Mouse (Mus musculus): ENCODE data around the gene Gm42417.

DNA sequence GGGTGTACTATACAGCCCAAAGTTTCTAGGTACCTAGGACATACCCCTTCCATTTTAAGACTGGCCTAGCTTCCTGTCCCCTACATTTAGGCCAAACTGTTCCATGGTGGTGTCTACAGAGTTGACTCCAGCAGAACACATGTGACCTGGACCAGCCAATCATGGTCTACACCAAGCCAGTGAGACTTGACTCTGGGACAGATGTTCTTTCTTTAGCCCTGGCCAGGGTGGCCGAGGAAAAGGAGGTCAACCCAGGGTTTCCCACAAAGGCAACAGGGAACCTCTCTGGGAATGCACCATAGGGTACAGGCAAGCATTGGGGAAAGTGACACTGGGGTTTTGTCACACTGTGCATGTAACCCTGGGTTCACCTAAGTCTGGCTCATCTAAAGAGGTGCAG is 33.5 kb upstream of the Gm42417 start:
- TF ChIP-seq EP300 (IDR thresholded peaks at IDR 0.05; ENCODE audit: insufficient read depth, low read depth, low read length) (no peak), POLR2A (IDR thresholded peaks at IDR 0.05; ENCODE audit: insufficient read depth, low read length) (no peak)
